Mouse (Mus musculus): Measurements from ENCODE around the gene Vmn1r152.
"Not testable (repeated sequence)": the region's sequence is repeated elsewhere in the genome, so short reads cannot be mapped to it uniquely, and the experiment has no call there.

Vmn1r152 gene

GRCm38 (mm10) chr7:22522667-22523066 is at the start of gene Vmn1r152:
TSS of gene Vmn1r152 (plus strand) at chr7:22522967.
- ATAC-seq (ENCODE audit: insufficient number of reproducible peaks, low FRiP score, low TSS enrichment): not testable (repeated sequence)

GRCm38 (mm10) chr7:22499578-22499977 is 23.2 kb upstream of the Vmn1r152 start, which contains the start of gene Vmn1r151:
TSS of gene Vmn1r151 (minus strand) at chr7:22499678.
- ATAC-seq (ENCODE audit: insufficient number of reproducible peaks, low FRiP score, low TSS enrichment): not testable (repeated sequence)

GRCm38 (mm10) chr7:22534787-22535186 is 12.0 kb downstream of the Vmn1r152 start, which contains the start of gene Gm8677:
TSS of gene Gm8677 (minus strand) at chr7:22534887.
- ATAC-seq (ENCODE audit: insufficient number of reproducible peaks, low FRiP score, low TSS enrichment): not testable (repeated sequence)

DNA sequence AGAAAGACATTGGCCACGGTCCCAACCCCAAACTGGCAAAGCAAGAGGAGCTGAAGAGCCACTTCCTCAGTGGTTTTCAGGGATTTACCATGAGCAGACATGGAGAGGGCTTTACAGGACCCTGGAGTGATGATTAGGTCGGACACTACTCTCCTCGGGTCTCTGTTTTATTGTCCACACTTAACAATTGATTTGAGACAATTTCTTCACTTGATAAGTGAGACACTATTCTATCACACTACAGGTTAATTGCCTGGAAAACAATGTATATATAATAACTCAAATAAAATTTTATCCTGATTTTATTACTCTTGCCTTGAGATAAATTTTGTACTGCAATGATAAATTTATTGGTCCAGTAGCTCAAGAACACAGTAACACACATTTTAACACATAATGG is 42.5 kb downstream of the Vmn1r152 start, which contains the start of gene Gm4201:
Gene Gm4201, minus strand, starts transcription at position 101 of the 400 bp plus-strand sequence.
- not testable (repeated sequence) for ATAC-seq (ENCODE audit: insufficient number of reproducible peaks, low FRiP score, low TSS enrichment)
